Mouse (Mus musculus) spleen, embryonic (tissue): ENCODE data around the gene AC129217.1.

Experiments used
- CTCF ChIA-PET: fragments of 350-600 bp; sonication (Branson Sonifier 250); formaldehyde crosslinking; loops from one replicate; lab custom pipeline; 2022; lab: Charles Lee

Gene AC129217.1

DNA sequence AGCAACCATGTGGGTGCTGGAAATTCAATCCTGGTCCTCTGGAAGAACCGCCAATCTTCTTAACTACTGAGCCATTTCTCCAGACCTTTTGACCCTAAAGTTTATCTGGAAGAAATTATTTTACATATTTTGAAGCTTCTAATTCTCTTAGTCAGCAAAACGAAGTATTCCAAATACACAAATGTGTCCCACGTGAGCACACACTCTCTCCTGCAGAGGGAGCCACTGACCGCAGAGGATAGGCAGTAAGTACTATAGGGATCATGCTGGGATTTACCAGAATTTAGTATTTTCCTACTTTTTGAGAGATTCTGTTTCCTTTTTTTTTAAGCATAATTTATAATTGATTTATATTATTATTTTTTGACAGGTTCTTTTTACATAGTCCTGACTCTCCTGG lies 28.1 kb downstream of the AC129217.1 start:
- CTCF ChIA-PET = no interaction called here

DNA sequence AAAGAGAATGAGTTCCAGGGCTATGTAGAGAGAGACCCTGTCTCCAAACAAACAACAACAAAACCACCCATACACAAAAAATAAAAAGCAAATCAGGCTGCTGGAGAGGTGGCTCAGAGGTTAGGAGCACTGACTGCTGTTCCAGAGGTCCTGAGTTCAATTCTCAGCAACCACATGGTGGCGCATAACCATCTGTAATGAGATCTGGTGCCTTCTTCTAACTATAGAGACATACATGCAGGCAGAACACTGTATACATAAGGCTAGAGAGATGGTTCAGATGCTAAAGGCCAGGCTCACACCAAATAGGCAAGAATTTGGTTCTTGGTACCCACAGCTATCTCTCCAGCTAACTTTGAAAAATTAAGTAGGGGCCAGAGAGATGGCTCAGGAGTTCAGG lies 29.4 kb downstream of the AC129217.1 start:
- CTCF ChIA-PET = interaction anchor here (0.6 kb wide), 1 partner anchor 223 kb away, joined by 3 read pairs; no protein-coding TSS in a partner anchor

DNA sequence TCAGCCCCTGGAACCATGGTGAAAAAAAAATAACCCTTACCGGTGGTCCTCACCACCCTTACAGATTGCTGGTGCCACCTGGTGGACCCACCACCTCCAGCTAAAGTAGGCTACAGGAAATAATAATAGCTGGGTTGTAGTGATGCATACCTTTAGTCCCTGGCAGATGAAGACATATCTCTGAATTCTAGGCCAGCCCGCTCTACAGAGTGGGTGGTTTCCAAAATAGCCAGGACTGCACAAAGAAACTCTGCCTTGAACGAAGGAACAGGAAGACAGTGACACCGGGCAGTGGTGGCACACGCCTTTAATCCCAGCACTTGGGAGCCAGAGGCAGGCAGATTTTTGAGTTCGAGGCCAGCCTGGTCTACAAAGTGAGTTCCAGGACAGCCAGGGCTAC lies 34.7 kb downstream of the AC129217.1 start:
- CTCF ChIA-PET = no interaction called here

DNA sequence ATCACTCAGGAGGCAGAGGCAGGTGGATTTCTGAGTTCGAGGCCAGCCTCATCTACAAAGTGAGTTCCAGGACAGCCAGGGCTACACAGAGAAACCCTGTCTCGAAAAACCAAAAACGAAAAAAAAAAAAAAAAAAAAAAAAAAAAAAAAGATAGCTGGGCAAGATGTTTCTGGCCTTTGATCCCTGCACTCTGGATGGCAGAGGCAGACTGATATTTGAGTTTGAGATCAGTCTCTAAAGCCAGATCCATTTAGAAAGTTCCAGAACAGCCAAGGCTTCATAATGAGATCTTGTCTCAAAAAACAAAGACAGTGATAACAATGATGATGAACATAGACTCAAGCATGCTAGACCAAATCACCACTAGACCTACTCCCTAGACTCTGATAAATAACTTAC lies 40.8 kb downstream of the AC129217.1 start:
- CTCF ChIA-PET = interaction anchor here (0.6 kb wide), 2 partner anchors 31 to 40 kb away, joined by 3 read pairs; partner anchors contain the start of gene Gng3

DNA sequence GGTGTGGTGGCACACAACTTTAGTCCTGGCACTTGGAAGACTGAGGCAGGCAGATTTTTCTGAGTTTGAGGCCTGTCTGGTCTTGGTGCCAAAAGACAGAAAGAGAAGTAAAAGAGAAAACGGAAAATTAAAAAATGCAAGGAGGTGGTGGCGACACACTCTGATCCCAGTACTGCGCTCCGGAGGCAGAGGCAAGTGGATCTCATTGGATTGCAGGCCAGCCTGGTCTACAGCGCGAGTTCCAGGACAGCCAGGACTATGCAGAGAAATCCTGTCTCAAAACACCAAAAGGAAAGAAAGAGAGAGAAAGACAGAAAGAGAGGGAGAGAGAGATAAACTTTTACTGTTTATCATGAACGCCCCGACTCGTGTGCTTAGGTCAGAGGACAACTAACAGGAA lies 41.3 kb downstream of the AC129217.1 start:
- CTCF ChIA-PET = interaction anchor here (0.6 to 1.1 kb wide), 3 partner anchors 32 to 40 kb away, joined by 3 read pairs; partner anchors contain the start of gene Gng3

DNA sequence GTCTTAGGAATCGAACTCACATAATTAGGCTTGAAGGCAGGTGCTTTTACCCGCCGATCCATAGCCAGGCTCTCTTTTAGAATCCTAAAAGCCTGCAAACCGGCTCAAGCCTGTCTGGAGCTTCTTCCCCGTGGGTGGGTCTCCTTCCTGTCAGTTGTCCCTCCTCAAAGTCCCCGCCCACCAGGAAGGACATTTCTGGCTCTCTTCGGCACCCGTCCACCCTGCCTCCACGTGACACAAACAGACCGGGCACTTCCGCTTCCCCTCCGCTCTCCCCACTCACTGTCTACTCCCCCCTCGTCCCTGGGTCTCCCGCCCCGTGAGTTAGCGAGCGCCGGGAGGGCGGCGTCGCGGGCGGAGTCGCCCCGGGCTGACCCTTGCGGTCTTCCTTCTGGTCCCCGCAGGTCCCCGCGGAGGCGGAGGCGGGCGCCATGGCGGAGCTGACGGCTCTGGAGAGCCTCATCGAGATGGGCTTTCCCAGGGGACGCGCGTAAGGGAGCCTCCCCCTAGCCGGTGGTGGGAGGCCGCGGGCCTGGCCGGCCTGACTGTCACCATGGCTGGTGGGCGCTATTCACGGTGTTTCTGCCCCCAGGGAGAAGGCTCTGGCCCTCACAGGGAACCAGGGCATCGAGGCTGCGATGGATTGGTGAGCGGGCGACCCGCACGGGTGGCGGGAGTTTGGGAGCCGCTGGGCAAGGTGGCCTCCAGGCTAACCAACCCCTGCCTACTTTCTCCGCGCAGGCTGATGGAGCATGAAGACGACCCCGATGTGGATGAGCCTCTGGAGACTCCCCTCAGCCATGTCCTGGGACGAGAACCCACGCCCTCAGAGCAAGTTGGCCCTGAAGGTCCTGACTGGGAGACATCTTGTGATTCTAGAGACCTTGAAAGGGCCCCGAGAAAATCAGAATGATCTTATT lies 42.0 kb downstream of the AC129217.1 start, which contains the start of gene Ubxn1:
TSS of gene Ubxn1 (plus strand) at position 230 of the 920 bp plus-strand sequence.
- CTCF ChIA-PET = interaction anchor here (1.1 kb wide), 1 partner anchor 33 kb away, joined by 3 read pairs; the partner anchor contains the start of gene Gng3

DNA sequence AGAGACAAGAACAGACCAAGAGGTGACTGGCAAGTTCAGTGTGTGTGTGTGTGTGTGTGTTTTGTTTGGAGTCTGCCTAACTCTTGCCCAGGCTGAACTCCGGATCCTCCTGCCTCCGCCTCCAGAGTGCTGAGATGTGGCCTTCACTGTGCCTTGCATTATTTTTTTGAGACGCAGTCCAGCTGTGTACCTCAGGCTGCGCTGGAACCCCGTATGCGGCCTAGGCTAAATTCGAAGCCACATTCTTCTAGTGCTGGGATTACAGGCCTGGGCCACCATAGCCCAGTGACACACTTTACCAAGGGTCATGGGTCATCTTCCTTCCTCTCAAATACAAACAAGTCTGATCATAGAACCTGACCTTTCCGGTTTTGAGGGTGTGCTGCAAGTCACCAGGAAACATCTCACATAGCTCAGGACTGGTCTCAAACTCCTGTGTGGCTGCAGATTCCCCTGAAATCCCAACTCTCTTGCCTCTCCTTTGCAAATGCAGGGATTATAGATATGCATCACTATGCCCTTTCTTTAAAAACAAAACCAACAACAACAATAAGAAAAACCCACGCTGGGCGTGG lies 42.8 kb downstream of the AC129217.1 start:
- CTCF ChIA-PET = interaction anchor here (0.7 kb wide), 1 partner anchor 16 kb away, joined by 6 read pairs; no protein-coding TSS in a partner anchor

DNA sequence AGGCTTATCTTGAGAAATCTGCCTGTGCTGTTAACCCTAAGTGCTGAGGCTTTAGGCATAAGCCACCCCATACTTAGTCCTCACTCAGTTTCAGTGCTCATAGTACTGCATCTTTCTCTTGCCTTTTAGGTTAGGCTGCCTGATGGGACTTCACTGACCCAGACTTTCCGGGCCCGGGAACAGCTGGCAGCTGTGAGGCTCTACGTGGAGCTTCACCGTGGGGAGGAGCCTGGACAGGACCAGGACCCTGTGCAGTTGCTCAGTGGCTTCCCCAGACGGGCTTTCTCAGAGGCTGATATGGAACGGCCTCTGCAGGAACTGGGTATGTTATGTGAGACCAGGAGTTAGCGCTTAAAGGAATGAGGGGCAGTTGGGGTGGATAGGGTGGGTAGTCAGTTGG lies 45.5 kb downstream of the AC129217.1 start:
- CTCF ChIA-PET = no interaction called here

DNA sequence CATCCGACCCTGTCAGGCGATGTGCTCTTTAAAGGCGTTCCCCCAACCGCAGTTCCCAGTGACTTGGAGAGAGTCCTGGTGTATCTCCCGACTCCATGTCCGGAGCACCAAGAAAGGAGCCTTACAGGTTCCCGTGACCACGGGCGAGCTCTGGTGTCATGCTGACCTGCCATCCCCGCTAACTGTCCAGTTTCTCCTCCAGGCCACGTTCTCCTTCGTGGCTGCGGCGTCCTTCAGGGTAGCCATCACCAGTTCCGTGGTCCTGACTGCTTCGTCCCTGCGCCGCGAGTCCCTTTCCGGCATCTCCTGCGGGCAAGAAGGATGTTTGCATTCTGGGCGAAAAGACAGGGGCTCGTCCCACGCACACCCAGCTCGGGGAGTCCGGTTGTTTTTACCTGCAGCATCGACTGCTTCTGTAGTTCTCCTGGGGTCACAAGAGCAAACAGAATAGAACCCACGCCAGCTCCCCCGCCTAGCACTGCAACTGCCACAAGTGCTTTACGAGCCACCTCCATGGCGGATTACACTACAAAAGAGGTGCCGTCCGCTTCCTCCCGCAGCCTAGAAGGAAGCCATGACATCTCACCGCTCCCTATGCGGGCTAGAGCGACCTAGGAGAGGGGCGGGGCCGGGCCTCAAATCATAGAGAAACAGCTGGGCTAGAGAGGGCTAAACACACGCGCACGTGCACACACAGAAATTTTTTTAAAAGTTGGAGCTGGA lies 50.9 kb downstream of the AC129217.1 start, which contains the start of gene Uqcc3:
TSS of gene Uqcc3 (minus strand) at position 613 of the 723 bp plus-strand sequence.
- CTCF ChIA-PET = interaction anchor here (0.9 kb wide), 1 partner anchor 229 kb away, joined by 3 read pairs; no protein-coding TSS in a partner anchor

DNA sequence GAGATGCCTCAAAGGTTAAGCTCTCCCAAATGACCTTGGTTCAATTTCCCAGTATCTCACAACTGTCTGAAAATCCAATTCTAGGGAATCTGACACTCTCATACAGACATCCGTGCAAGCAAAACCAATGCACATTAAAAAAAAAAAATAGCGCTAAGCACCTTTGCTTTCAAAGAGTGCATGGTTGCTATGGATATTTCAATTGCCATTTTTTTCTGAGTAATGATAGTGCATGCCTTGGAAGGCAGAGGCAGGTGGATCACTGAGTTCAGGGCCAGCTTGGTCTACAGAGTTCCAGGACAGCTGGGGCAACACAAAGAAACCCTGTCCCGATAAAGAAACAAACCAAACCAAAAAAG lies 51.4 kb downstream of the AC129217.1 start:
- CTCF ChIA-PET = interaction anchor here (0.7 kb wide), 1 partner anchor 67 kb away, joined by 3 read pairs; no protein-coding TSS in a partner anchor

DNA sequence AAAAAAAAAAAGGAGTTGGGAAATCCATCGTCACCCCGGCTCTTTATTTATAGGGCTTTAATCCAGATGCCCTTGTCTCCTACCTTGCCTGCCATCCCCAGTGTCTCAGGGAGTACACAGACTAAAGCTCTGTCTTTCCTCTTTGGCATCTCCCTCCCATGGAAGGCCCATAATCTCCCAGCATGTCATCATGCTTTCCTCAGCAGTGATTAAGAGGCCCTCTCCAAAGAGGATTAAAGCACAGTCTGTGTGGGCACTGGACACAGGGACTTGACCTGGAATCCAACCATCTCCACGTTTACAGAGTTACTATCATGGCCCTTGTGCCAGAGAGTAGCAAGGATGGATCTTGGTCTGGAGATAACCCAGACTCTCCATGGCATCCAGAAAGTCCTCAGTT lies 54.0 kb downstream of the AC129217.1 start, which contains the start of the genes Lbhd1 and Gm49403:
TSS of gene Lbhd1 (plus strand) at position 117 of the 400 bp plus-strand sequence.
TSS of gene Gm49403 (plus strand) at position 315 of the 400 bp plus-strand sequence.
- CTCF ChIA-PET = no interaction called here

DNA sequence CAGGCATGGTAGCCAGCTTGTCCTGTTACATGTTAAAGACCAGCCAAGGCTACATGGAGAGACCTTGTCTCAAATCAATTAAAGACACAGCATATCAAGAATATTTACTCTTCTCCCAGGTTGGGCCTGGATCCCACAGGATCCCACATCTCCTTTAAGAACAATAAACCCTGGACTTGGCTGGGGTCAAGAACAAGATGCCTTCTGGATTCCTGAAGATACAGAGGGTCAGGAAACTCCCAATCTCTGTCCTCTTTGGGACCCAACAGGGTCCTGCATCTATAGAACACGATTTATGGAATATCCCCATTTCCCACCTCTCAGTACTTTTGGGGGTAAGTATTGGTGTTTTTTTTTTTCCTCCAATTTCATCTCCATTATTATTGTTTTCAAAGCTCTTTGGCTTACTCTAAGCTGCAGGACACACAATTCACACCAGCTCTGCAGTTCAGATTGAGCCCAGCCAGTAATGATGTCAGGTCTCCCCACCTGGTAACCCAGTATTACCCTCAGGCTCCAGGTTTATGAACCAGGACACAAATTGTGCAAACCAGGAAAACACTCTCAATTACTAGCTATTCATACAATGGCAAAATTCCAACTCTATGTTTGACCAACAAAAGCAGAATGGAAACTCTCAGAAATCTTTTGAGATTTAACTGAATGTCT lies 57.5 kb downstream of the AC129217.1 start:
- CTCF ChIA-PET = interaction anchor here (0.9 kb wide), 1 partner anchor 44 kb away, joined by 4 read pairs; no protein-coding TSS in a partner anchor

DNA sequence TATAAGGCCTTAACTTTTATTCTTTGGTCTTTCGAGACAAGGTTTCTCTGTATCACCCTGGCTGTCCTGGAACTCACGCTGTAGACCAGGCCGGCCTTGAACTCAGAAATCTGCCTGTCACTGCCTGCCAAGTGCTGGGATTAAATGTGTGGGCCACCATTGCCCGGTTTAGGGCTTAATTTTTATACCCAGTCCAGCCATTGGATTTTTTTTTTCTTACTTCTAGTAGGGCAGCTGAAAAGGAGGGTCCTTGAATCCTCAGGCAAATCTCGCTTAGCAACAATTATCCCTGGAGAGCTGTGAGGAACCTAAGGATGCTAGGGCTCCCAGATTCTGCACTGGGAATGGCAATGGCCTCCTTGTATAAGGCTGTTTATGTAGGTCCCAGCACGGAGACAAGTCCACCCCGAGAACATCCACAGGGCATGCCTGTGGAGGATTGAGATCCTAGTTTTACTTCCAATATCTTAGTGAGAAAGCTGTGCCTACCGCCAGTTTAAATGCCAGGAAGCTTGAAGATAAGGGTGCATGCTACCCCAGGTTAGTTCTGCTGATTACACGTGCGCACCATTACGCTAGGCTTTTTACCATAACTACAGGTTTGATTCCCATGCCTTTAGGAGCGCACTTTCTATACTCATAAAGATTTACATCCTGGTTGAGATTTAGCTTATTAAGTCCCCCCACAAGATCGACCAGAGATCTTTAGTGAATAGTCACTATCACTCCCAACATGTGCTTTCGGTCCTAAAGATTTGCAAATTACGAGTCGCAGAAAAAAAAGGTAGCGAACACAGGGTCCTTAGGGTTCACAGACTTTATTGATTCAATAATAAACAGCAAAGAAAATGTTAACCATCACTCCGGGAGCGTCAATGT lies 58.3 kb downstream of the AC129217.1 start:
- CTCF ChIA-PET = interaction anchor here (0.5 to 0.7 kb wide), 2 partner anchors 15 to 221 kb away, joined by 4 to 6 read pairs; no protein-coding TSS in a partner anchor

DNA sequence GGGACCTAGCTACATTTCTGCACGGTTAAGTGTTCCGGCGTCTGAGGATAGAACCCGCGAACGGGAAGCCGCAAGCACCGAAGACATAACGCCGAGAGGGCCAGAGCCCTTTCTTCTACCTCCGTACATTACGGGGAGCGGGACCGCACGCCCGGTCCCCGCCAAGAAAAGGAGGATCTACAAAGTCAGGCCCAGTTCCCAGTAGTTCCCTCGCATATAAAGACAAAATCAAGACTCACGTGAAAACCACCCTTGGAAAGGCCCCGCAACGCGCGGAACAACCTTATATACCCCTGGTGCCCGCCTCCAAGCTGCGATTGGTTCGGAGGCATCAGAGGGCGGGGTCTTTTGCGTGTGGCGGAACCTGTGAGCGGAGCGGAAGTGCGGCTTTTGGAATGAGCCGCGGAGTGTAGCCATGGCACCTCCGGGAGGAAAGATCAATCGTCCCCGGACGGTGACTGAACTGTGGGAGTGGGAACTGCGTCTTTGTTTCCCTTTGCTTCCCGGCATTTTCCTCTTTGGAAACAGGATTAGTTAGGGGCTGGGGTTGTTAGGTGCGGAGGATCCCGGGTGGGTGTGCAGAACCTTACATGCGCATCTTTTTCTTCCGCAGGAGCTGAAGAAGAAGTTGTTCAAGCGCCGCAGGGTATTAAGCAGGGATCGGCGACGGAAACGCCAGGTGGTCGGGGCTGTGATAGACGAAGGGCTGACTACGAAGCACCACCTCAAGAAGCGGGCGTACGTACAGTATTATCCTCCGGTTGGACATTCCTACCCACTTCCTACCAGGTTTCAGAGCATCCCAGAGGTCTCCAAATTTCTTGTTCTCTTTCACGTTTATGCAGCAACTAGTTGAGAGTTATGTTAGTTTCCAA lies 59.2 kb downstream of the AC129217.1 start, which contains the start of the genes 1810009A15Rik and Gm49416:
TSS of gene 1810009A15Rik (plus strand) at position 343 of the 875 bp plus-strand sequence.
TSS of gene Gm49416 (plus strand) at position 416 of the 875 bp plus-strand sequence.
- CTCF ChIA-PET = interaction anchor here (0.5 to 0.6 kb wide), 3 partner anchors 16 to 1842 kb away, joined by 3 to 8 read pairs (median 6); no protein-coding TSS in a partner anchor
